Mouse (Mus musculus): ENCODE results near the gene Hspa12a. TPM values are rescaled to one million over a fixed set of nuclear protein-coding genes. Genes with fewer than 3 reads are reported as not detected.

The Hspa12a gene
- polyA plus RNA-seq (2015; fragmentation: Nextera tagmentation; extraction: Ambion mirVana): 12.4 and 12.5 TPM in 2 replicates

DNA sequence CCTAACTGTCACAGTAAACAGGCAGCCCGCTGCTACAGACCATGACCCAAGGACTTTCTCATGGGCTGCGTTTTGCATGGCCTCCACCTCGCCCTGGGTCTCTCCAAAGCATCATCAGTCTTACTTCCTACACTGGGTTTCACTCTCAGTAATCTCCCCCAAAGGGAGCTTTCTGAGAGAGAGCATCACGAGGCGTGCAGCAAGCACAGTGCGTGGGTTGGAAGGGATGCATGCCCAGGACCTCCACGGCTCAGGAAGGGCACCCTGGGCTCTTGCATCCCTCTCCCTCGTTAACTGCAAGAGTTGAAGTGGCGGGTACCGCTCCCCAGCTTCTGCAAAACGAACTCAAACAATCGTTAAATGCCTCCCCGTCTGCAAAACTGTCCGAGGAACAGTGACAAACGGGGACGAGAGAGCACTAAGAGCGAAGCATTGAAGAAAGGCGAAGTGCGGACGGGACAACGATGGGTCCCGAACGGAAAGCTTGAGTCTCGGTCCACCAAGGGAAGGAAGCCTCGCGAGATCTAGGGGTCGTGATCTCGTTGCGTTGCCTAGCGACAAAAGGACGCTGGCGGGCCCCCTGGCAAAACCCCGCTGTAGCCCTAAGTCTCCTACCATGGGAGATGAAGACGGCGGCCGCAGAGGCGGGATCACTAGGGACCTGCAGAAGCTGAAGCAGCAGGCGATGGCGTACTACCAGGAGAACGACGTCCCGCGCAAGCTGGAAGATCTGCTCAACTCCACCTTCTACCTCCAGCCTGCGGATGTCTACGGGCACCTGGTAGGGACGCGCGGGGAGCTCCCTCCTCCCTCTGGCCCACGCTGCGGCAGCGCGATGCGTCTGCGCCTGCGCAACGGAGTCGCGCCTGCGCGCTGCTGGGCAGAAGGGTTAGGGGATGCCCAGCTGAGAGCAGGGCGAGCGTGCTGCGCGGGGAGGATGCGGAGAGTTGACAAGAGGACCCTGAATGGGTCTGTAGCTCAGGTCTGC lies at the start of gene Hspa12a, which contains the start of gene Eno4:
Gene Hspa12a (minus strand): TSS at position 814 of the 988 bp plus-strand sequence.
Gene Eno4 (plus strand): TSS at position 585 of the 988 bp plus-strand sequence.
- H3K9ac ChIP-seq: peak within 1 kb of the TSS; percentile 63

GRCm38 (mm10) chr19:58981571-58981970 lies 38.1 kb upstream of the Hspa12a start:
- no peaks in the 10 kb centered on the region for H3K4me1 ChIP-seq (replicated peaks)
- H3K4me2 ChIP-seq: no peak overlapping the region
- ATAC-seq (replicated peaks; ENCODE audit: insufficient number of reproducible peaks, insufficient read depth, low FRiP score, low read depth): no peak
- peaks cover 3% of the 10 kb centered on the region; the same call in 1 of the 2 replicates for H3K27me3 ChIP-seq
- no peak overlapping the region for H3K27ac ChIP-seq
- H3K9ac ChIP-seq: no peak overlapping the region
- H3K4me3 ChIP-seq: no peak overlapping the region
- WGBS: 46% methylated on average over 9 of the region's 9 CpGs
- no peaks in the 10 kb centered on the region for H3K9me3 ChIP-seq (replicated peaks)
- H3K36me3 ChIP-seq: no peaks in the 10 kb centered on the region

More for the DNA sequence above, at the start of gene Hspa12a, which contains the start of gene Eno4:
- Histone ChIP-seq H3K27ac (peak within 1 kb of the TSS; percentile 75), H3K4me1 (replicated peaks) (peaks cover 12% of the 10 kb centered on the region), H3K36me3 (no peaks in the 10 kb centered on the region), H3K27me3 (peaks cover under 1% of the 10 kb centered on the region; the same call in 1 of the 2 replicates), H3K4me3 (peak within 1 kb of the TSS; percentile 67), H3K4me2 (peak within 1 kb of the TSS; percentile 99), H3K9me3 (replicated peaks) (no peaks in the 10 kb centered on the region)
- WGBS: under 1% methylated on average over 65 of the region's 65 CpGs
- ATAC-seq (replicated peaks; ENCODE audit: insufficient number of reproducible peaks, insufficient read depth, low FRiP score, low read depth): peak; percentile 94

DNA sequence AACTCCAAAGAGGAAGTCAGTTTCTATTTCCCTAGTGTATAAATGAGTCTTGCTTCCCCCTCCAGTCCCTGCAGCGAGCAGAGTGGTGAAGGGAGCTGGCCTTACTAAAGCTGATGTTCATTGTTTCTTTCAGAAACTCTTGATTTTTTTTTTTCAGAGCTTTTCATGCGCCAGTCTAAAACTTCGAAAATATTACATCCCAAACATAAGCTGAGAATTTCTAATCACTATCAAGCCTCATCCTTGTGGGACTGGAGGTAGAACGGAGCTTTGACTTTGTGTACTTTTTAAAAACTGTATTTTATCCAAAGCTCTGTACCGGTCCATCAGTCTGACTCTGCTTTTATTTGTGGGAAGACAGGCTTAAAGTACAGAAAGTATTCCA lies 36.6 kb upstream of the Hspa12a start:
- Histone ChIP-seq H3K4me1 (replicated peaks) (no peaks in the 10 kb centered on the region), H3K9ac (no peak overlapping the region), H3K9me3 (replicated peaks) (no peaks in the 10 kb centered on the region), H3K27me3 (no peaks in the 10 kb centered on the region), H3K4me3 (peak overlapping the region; percentile 13; the same call in 1 of the 2 replicates), H3K27ac (no peak overlapping the region), H3K4me2 (peak overlapping the region; percentile 37), H3K36me3 (no peaks in the 10 kb centered on the region)
- ATAC-seq (replicated peaks; ENCODE audit: insufficient number of reproducible peaks, insufficient read depth, low FRiP score, low read depth): no peak
- WGBS: 60% methylated on average over 5 of the region's 5 CpGs

DNA sequence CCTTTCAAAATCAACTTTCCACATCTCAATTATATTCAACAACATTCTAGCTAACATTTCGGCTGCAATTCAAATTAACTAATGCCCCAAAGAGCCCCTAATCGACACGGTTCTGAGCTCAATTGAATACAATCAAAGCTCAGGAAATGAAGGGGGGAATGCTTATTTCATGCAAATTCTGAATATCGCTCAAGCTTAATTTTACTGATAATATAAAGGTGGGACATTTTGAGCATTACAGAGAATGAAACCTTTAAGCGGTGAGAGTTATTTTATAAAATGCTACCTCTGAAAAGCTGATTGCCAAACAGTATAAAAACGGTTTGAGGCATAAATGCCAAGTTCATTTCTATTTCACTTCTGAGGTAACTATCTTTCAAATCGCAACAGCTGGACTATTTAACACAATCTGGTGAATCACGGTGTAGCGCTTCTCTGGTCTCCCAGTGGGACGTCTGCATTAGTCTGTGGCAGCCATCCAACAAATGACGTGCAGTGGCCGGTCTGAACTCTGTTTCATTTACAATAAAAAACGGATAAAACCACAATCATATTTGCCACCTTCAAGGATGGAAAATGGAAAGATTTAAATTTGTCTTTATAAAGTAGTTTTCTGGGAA lies 36.1 kb upstream of the Hspa12a start:
- no peaks in the 10 kb centered on the region for H3K36me3 ChIP-seq
- WGBS: 46% methylated on average over 13 of the region's 13 CpGs
- H3K9me3 ChIP-seq (replicated peaks): no peaks in the 10 kb centered on the region
- H3K27ac ChIP-seq: no peak overlapping the region
- peak overlapping the region; percentile 37 for H3K4me2 ChIP-seq
- H3K9ac ChIP-seq: no peak overlapping the region
- no peaks in the 10 kb centered on the region for H3K27me3 ChIP-seq
- ATAC-seq (replicated peaks; ENCODE audit: insufficient number of reproducible peaks, insufficient read depth, low FRiP score, low read depth): no peak
- no peaks in the 10 kb centered on the region for H3K4me1 ChIP-seq (replicated peaks)
- peak overlapping the region; percentile 13; the same call in 1 of the 2 replicates for H3K4me3 ChIP-seq

DNA sequence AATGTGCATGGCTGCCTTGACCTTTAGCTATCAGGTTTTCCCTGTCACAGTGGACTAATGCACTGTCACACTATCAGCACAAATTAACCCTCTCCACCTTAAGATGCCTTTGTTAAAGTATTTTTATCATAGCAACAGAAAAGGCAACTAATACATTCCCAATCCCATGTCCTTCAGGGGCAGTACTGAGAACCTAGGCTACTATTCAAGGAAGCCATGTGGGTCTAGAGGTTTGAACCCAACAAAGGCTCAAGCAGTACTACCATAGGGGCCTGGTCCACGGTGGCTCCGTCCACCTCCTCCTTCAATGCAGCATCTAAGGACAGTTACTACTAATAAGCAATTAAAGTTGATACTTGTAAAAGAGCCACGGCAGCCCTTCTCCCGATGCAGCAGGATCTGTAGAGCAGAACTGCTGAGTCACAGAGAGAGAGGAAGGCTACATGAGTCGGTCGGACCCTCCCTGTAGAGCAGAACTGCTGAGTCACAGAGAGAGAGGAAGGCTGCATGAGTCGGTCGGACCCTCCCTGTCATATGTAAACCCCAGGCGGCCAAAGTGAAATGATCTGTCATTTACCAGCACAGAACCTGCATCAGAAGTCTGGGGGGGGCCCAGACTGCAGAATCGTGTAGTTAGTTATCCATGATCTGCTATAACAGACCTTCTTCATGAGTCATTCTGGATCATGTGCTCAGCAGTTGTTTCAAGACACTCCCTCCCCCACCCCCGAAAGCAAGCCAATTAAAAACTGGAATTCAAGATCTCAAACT lies 35.1 kb upstream of the Hspa12a start:
- H3K36me3 ChIP-seq: no peaks in the 10 kb centered on the region
- no peak overlapping the region for H3K4me3 ChIP-seq
- WGBS: 51% methylated on average over 11 of the region's 11 CpGs
- no peak overlapping the region for H3K4me2 ChIP-seq
- no peak overlapping the region for H3K9ac ChIP-seq
- H3K9me3 ChIP-seq (replicated peaks): no peaks in the 10 kb centered on the region
- H3K27ac ChIP-seq: no peak overlapping the region
- H3K4me1 ChIP-seq (replicated peaks): no peaks in the 10 kb centered on the region
- no peaks in the 10 kb centered on the region for H3K27me3 ChIP-seq
- ATAC-seq (replicated peaks; ENCODE audit: insufficient number of reproducible peaks, insufficient read depth, low FRiP score, low read depth): no peak

- no peaks in the 10 kb centered on the region for H3K9me3 ChIP-seq (replicated peaks)
- no peak overlapping the region for H3K9ac ChIP-seq
- H3K27ac ChIP-seq: no peak overlapping the region
- ATAC-seq (replicated peaks; ENCODE audit: insufficient number of reproducible peaks, insufficient read depth, low FRiP score, low read depth): no peak
- no peak overlapping the region for H3K4me2 ChIP-seq
- no peak overlapping the region for H3K4me3 ChIP-seq
- H3K27me3 ChIP-seq: peaks cover 4% of the 10 kb centered on the region; the same call in 1 of the 2 replicates
- WGBS: 80% methylated on average over 11 of the region's 11 CpGs
- H3K4me1 ChIP-seq (replicated peaks): no peaks in the 10 kb centered on the region
- H3K36me3 ChIP-seq: no peaks in the 10 kb centered on the region
Measured at GRCm38 (mm10) chr19:58975216-58975863, 31.9 kb upstream of the Hspa12a start.

GRCm38 (mm10) chr19:58974126-58974525 lies 30.7 kb upstream of the Hspa12a start:
- Histone ChIP-seq H3K4me2 (no peak overlapping the region), H3K9ac (no peak overlapping the region), H3K36me3 (no peaks in the 10 kb centered on the region), H3K9me3 (replicated peaks) (no peaks in the 10 kb centered on the region), H3K27ac (no peak overlapping the region), H3K4me1 (replicated peaks) (no peaks in the 10 kb centered on the region), H3K4me3 (no peak overlapping the region), H3K27me3 (peaks cover 9% of the 10 kb centered on the region; the same call in 1 of the 2 replicates)
- WGBS: 86% methylated on average over 8 of the region's 8 CpGs
- no peak for ATAC-seq (replicated peaks; ENCODE audit: insufficient number of reproducible peaks, insufficient read depth, low FRiP score, low read depth)

- no peak for ATAC-seq (replicated peaks; ENCODE audit: insufficient number of reproducible peaks, insufficient read depth, low FRiP score, low read depth)
- no peak overlapping the region for H3K9ac ChIP-seq
- H3K4me3 ChIP-seq: no peak overlapping the region
- H3K27me3 ChIP-seq: peaks cover 27% of the 10 kb centered on the region
- H3K9me3 ChIP-seq (replicated peaks): no peaks in the 10 kb centered on the region
- no peaks in the 10 kb centered on the region for H3K36me3 ChIP-seq
- H3K27ac ChIP-seq: no peak overlapping the region
- H3K4me2 ChIP-seq: no peak overlapping the region
- H3K4me1 ChIP-seq (replicated peaks): no peaks in the 10 kb centered on the region
- 80% methylated on average over 13 of the region's 13 CpGs for WGBS
Measured at GRCm38 (mm10) chr19:58970826-58971225, 27.4 kb upstream of the Hspa12a start.

DNA sequence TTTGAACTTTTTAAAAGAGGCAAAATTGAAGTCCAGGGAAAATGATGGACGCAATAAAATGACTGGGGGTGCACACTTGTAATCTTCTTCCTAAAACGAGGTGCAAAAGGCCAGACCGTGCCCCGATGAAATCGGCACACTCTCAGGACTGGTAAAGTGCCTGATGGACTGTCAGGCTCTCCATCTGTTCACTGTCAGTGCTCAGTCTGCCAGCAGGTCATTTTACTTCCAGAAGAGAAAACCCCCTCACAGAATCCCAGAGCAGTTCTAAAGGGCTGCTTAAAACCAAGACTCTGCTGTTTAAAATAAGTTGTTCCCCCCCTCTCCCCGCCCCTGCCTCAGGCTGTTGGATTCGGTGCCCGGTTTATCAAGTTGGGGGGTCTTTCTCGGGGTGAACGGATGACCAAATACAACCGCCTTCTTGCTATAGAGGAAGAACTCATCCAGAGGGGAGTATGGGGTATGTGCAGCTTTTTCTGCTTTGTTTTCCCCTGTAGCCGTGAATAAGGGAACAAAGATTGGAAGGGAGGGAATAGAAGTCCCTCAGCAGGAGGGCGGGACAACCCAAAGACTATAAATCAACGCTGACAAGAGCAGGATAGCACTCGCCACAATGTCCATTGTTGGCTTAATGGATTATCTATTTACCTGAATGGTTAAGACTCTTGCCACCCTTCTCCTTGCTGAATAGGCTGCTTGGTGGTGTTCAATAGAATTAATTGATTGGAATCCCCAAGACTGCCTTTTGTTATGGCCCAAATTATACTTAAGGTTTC lies 25.5 kb upstream of the Hspa12a start:
- WGBS: 40% methylated on average over 15 of the region's 15 CpGs
- Histone ChIP-seq H3K27ac (no peak overlapping the region), H3K4me3 (no peak overlapping the region), H3K9me3 (replicated peaks) (no peaks in the 10 kb centered on the region), H3K4me1 (replicated peaks) (no peaks in the 10 kb centered on the region), H3K4me2 (no peak overlapping the region), H3K27me3 (peaks cover 32% of the 10 kb centered on the region), H3K36me3 (no peaks in the 10 kb centered on the region), H3K9ac (no peak overlapping the region)
- no peak for ATAC-seq (replicated peaks; ENCODE audit: insufficient number of reproducible peaks, insufficient read depth, low FRiP score, low read depth)

DNA sequence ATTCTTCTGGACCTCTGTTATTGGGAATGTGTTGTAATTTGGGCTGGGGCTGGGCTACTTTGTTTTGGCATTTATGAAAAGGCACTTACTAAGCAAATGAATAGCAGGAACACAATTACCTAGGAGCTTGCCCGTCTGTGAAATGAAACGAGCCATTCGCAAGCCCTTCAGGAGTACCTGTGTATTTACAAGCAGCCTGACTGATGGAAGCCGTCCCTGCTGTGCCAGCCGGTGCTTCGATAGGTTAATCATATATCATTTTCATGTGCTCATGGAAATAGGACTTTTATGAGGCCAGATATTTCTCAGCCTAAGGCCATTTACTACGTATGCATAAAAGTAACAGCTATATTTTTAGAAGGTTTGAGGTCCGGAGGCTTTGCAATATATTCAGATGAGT lies 19.6 kb upstream of the Hspa12a start:
- Histone ChIP-seq H3K9me3 (replicated peaks) (no peaks in the 10 kb centered on the region), H3K27me3 (peaks cover 12% of the 10 kb centered on the region), H3K36me3 (no peaks in the 10 kb centered on the region), H3K4me3 (no peak overlapping the region), H3K4me2 (no peak overlapping the region), H3K9ac (no peak overlapping the region), H3K27ac (no peak overlapping the region), H3K4me1 (replicated peaks) (no peaks in the 10 kb centered on the region)
- WGBS: 71% methylated on average over 8 of the region's 8 CpGs
- no peak for ATAC-seq (replicated peaks; ENCODE audit: insufficient number of reproducible peaks, insufficient read depth, low FRiP score, low read depth)

Measured in heart, embryonic 15.5 days (tissue).